Mouse (Mus musculus) midbrain, embryonic 15.5 days (tissue): Measurements from ENCODE around the gene Ahnak. TPM values are rescaled to one million over a fixed set of nuclear protein-coding genes. Genes with fewer than 3 reads are reported as not detected.
"Not testable (repeated sequence)": the region's sequence is repeated elsewhere in the genome, so short reads cannot be mapped to it uniquely, and the experiment has no call there.

Experiments used
- ATAC-seq: fragments of 200-750 bp; cut with Nextera tagmentation; replicated peaks from 2 replicates; pipeline ENCODE4 v1.8.0; 2017; ENCODE audit warnings: moderate TSS enrichment
- H3K27ac ChIP-seq: fragments of 300-500 bp; sonication (generic); 2 replicates; pipeline ENCODE4 v1.5.1; 2015; ENCODE audit warnings: mild to moderate bottlenecking, inconsistent platforms
- H3K27me3 ChIP-seq: fragments of 300-500 bp; sonication (generic); replicated peaks from 2 replicates; pipeline ENCODE4 v1.6.1; 2015; ENCODE audit warnings: inconsistent platforms
- H3K36me3 ChIP-seq: fragments of 300-500 bp; sonication (generic); replicated peaks from 2 replicates; pipeline ENCODE4 v1.6.1; 2015; ENCODE audit warnings: inconsistent platforms
- H3K4me1 ChIP-seq: fragments of 300-500 bp; sonication (generic); 2 replicates; pipeline ENCODE4 v1.6.1; 2015; ENCODE audit warnings: inconsistent platforms
- H3K4me2 ChIP-seq: fragments of 300-500 bp; sonication (generic); 2 replicates; pipeline ENCODE4 v1.6.1; 2015; ENCODE audit warnings: inconsistent platforms, mild to moderate bottlenecking, moderate library complexity
- H3K4me3 ChIP-seq: fragments of 300-500 bp; sonication (generic); 2 replicates; pipeline ENCODE4 v1.5.1; 2015; ENCODE audit warnings: mild to moderate bottlenecking, inconsistent platforms
- H3K9ac ChIP-seq: fragments of 300-500 bp; sonication (generic); 2 replicates; pipeline ENCODE4 v1.6.1; 2015; ENCODE audit warnings: mild to moderate bottlenecking, inconsistent platforms
- H3K9me3 ChIP-seq: fragments of 300-500 bp; sonication (generic); 2 replicates; pipeline ENCODE4 v1.6.1; 2016; ENCODE audit warnings: inconsistent platforms
- WGBS: fragments of 180-500 bp; shearing (Covaris S2); methylation state at CpG from one replicate; pipeline ENCODE4 v1.1.7; 2015; ENCODE audit warnings: mixed read lengths; 5-methylcytosine and 5-hydroxymethylcytosine counted together
- polyA plus RNA-seq: library from polyadenylated mRNA; unstranded; fragments of >200 nt; fragmentation: Nextera tagmentation; extraction: Ambion mirVana; gene quantifications from 2 replicates; pipeline ENCODE4 v1.2.1, GENCODE M21; 2015

Gene Ahnak
- polyA plus RNA-seq, 1 experiment from 2014 or later = 4.9 TPM

DNA sequence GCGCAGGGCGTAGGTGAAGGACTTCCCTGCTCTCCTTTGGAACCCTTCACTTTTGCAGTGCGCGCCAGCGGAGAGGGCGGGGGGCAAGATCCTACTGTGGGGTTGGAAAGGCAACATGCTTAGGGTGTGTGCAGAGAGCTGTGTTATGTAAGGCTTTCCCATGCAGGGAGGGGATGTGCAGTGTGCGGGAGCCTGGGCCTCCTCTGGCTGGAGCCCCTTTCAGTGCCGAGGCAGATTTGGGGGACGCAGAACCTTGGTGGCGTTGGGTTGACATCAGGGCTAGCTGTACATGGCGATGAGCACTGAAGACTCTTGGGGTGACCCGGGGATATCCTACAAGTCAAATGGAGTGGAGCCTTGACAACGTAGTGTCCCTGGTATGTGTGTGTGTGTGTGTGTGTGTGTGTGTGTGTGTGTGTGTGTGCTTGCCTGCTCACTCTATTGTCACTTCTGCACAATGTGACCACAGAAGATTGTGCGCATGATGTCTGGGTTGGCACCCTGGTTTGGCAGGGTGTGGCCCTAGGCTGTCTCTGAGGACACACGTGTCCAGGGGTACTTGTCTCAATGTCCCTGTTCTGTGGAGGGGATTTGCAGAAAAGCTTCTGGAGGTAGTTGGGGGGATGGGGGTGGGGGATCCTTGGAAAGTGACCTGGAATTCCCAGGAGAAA, 1.5 kb downstream of the Ahnak start:
- Histone ChIP-seq H3K36me3 (no peaks in the 10 kb centered on the region), H3K27ac (no peak overlapping the region), H3K27me3 (peaks cover 39% of the 10 kb centered on the region), H3K4me3 (peak overlapping the region; percentile 42), H3K4me2 (peak overlapping the region; percentile 73), H3K9ac (peak overlapping the region; percentile 0; the same call in 1 of the 2 replicates), H3K9me3 (no peaks in the 10 kb centered on the region), H3K4me1 (peaks cover 19% of the 10 kb centered on the region)
- WGBS = 15% methylated on average over 15 of the region's 15 CpGs
- ATAC-seq = peak; percentile 74

DNA sequence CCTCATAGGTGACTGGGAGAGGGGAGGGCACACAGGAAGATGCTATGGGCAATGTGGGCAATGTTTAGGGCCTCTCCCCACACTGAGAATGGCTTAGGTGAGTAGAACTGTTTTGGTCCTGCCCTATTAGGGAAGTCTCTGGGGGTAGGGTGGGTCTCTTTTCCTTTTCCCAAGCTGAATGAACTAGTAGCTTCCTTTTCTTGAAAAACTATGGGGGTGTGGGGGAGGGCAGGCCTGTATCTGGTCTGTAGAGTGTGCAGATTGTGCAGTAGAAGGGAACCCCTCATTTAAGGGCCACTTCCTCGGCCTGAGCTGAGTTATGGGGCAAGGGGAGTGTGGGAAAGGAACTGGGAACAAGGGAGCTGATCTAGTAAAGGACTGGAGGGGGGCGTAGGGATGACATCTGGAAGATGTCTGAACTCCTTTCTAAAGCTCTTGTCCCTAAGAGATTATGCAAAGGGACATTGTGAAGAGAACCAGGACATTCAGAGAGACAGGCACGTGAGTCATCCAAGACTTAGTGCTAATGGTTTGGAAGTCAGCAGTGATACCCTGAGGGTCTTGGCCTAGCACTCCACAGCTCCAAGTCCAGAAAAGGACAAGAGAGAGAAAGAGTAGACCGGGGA, 2.3 kb downstream of the Ahnak start:
- H3K4me3 ChIP-seq = no peak overlapping the region
- ATAC-seq = no peak
- peaks cover 39% of the 10 kb centered on the region for H3K27me3 ChIP-seq
- no peak overlapping the region for H3K27ac ChIP-seq
- H3K9ac ChIP-seq = no peak overlapping the region
- H3K4me1 ChIP-seq = peaks cover 19% of the 10 kb centered on the region
- H3K9me3 ChIP-seq = no peaks in the 10 kb centered on the region
- peak overlapping the region; percentile 0; the same call in 1 of the 2 replicates for H3K4me2 ChIP-seq
- H3K36me3 ChIP-seq = no peaks in the 10 kb centered on the region
- WGBS = 77% methylated on average over 4 of the region's 4 CpGs

DNA sequence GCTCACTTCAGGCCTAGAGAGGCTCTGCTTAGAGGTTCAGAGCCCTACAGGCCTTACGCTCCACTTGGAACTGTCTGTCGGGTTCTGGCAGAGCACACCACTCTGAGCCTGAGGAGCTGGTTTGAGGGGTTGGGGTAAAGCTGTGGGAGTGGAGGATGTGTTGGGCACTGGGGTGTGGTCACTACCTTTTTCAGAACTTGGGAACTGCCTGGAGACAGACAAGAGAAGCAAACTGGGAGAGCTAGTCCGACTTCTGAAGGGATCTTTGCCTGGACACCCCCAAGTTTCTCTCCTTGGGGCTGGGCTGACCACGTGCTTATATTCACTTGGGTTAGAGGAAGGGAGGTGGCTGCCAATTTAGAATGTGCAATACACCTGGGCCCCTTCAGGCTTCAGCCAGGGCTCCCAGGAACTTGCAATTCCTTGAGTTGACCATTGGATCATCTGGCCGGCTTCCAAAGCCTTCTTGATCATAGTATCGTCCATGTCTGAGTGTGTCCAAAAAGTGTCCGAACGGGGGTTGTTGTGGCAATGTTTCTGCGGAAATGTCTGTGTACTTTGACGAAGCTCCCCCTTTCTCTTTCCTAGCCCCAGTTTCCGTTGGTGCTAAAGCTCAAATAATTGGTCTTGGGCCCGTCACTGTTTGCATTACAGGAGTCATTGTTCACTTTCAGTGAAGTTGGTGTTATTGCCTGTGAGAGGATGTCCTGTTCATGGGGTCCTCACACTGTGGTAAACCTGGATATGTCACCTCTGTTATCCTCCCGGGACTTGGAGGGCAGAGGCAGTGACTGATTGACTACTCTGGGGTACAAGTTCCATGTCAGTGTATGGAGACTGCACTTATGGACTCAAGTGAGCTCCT, 3.0 kb downstream of the Ahnak start:
- no peak overlapping the region for H3K27ac ChIP-seq
- peaks cover 39% of the 10 kb centered on the region for H3K27me3 ChIP-seq
- H3K9ac ChIP-seq = no peak overlapping the region
- no peak overlapping the region for H3K4me2 ChIP-seq
- 83% methylated on average over 13 of the region's 13 CpGs for WGBS
- H3K36me3 ChIP-seq = no peaks in the 10 kb centered on the region
- H3K9me3 ChIP-seq = no peaks in the 10 kb centered on the region
- no peak for ATAC-seq
- H3K4me1 ChIP-seq = peaks cover 19% of the 10 kb centered on the region
- H3K4me3 ChIP-seq = no peak overlapping the region

DNA sequence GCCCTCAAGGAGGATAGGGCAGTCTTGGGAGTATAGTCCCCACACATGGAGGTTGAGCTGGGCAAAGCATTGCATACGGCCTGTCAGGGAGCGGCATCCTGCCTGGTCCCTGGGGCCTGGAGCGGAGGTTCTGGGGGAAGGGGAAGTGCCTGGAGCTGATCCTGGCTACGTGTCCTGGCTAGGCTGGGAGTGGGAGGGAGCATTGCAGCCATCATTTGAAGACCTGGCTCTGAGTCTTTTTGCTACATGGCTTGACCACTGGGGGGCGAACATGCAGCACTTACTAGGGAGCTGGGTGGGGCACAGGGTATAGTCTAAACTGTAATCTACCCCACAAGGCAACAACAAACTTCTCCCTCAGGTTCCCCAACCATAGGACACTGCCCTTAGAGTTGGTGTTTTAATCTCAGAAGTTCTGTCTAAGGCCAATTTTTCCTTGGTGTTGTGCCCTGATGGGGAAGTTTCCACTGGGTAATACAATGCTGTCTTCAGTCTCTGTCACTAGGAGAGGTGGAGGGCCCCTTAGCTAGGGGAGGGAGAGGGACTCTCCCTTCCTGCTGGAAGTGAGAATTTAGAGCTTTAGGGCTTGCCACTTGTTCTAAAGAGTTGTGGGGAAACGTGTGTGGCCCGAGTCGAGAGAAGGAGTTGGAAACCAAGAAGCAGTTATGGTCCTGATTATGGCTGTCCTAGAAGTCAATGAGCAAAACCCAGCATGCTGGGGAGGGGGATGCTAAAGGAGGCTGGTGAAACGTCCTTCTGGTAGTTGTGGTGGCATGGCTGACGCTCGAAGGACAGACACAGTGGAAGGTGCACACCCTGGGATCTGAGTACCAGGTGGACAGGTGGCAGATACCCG, 3.9 kb downstream of the Ahnak start:
- no peak overlapping the region for H3K27ac ChIP-seq
- no peak overlapping the region for H3K9ac ChIP-seq
- peaks cover 35% of the 10 kb centered on the region for H3K27me3 ChIP-seq
- peaks cover 19% of the 10 kb centered on the region for H3K4me1 ChIP-seq
- no peak for ATAC-seq
- no peaks in the 10 kb centered on the region for H3K36me3 ChIP-seq
- no peak overlapping the region for H3K4me2 ChIP-seq
- H3K4me3 ChIP-seq = no peak overlapping the region
- no peaks in the 10 kb centered on the region for H3K9me3 ChIP-seq
- WGBS = 37% methylated on average over 12 of the region's 12 CpGs

- peaks cover 29% of the 10 kb centered on the region for H3K27me3 ChIP-seq
- H3K9ac ChIP-seq = no peak overlapping the region
- ATAC-seq = no peak
- H3K27ac ChIP-seq = no peak overlapping the region
- no peaks in the 10 kb centered on the region for H3K36me3 ChIP-seq
- H3K4me3 ChIP-seq = no peak overlapping the region
- WGBS = 49% methylated on average over 2 of the region's 2 CpGs
- peaks cover 19% of the 10 kb centered on the region for H3K4me1 ChIP-seq
- H3K4me2 ChIP-seq = no peak overlapping the region
- H3K9me3 ChIP-seq = no peaks in the 10 kb centered on the region
Measured at GRCm38 (mm10) chr19:8993625-8993912, 4.5 kb downstream of the Ahnak start.

GRCm38 (mm10) chr19:8994813-8995607, 5.9 kb downstream of the Ahnak start:
- Histone ChIP-seq H3K36me3 (no peaks in the 10 kb centered on the region), H3K4me1 (peaks cover 7% of the 10 kb centered on the region), H3K4me3 (no peak overlapping the region), H3K9ac (no peak overlapping the region), H3K4me2 (no peak overlapping the region), H3K27ac (no peak overlapping the region), H3K9me3 (no peaks in the 10 kb centered on the region), H3K27me3 (peaks cover 15% of the 10 kb centered on the region)
- ATAC-seq = no peak
- 79% methylated on average over 10 of the region's 10 CpGs for WGBS

DNA sequence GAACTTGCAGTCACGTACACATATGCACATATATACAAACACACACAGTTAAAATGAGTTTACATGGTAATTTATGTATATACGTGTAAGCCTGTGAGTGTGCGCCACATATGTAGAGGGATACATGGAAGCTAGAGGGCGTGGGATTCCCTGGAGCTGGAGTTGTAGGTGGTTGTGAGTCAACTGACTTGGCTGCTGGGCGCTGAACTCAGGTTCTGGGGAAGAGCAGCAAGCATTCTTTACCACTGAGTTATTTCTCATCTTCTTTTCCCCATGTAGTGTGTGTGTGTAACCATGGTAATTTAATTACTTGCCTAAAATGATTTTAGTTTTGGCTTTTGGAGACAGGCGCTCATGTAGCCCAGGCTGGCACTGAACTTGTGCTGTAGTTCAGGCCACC, 7.5 kb downstream of the Ahnak start:
- Histone ChIP-seq H3K36me3 (no peaks in the 10 kb centered on the region), H3K4me2 (no peak overlapping the region), H3K9me3 (no peaks in the 10 kb centered on the region), H3K4me3 (no peak overlapping the region), H3K27me3 (no peaks in the 10 kb centered on the region), H3K9ac (no peak overlapping the region), H3K4me1 (no peaks in the 10 kb centered on the region), H3K27ac (no peak overlapping the region)
- WGBS = 91% methylated on average over 6 of the region's 6 CpGs
- ATAC-seq = no peak

DNA sequence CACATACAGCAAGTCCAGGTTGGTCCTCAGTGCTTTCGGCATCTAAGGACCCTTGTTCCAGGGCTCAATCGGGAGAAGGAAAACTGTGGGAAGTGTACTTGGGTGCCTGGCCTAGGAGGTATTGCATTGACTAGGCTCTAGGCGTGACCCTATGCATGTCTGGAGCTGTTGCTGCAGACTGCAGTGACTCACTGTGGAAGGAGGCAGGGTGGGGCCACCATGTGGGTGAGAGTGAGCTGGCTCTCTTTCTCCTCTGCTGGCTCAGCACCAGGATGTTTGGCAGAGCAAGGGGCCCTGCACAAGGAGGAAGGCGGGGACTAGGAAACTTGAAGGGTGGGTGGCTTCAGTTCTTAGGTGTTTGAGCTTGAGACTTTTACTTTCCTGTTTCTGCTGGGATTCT, 8.5 kb downstream of the Ahnak start:
- Histone ChIP-seq H3K9me3 (no peaks in the 10 kb centered on the region), H3K27ac (no peak overlapping the region), H3K9ac (no peak overlapping the region), H3K36me3 (no peaks in the 10 kb centered on the region), H3K4me3 (no peak overlapping the region), H3K27me3 (no peaks in the 10 kb centered on the region), H3K4me1 (no peaks in the 10 kb centered on the region), H3K4me2 (no peak overlapping the region)
- 79% methylated on average over 4 of the region's 4 CpGs for WGBS
- 0 out of 2 replicates have a peak, but pooled peaks have one; percentile 50 for ATAC-seq

GRCm38 (mm10) chr19:8998546-8998945, 9.5 kb downstream of the Ahnak start:
- H3K27ac ChIP-seq = no peak overlapping the region

GRCm38 (mm10) chr19:8999223-8999622, 10.1 kb downstream of the Ahnak start:
- ATAC-seq = no peak
- 90% methylated on average over 4 of the region's 4 CpGs for WGBS
- H3K9me3 ChIP-seq = no peaks in the 10 kb centered on the region

More at GRCm38 (mm10) chr19:8998546-8998945, 9.5 kb downstream of the Ahnak start:
- no peak overlapping the region for H3K9ac ChIP-seq
- no peak for ATAC-seq
- WGBS = 85% methylated on average over 6 of the region's 6 CpGs
- no peaks in the 10 kb centered on the region for H3K36me3 ChIP-seq
- H3K4me3 ChIP-seq = no peak overlapping the region
- H3K4me2 ChIP-seq = no peak overlapping the region
- H3K9me3 ChIP-seq = no peaks in the 10 kb centered on the region
- no peaks in the 10 kb centered on the region for H3K4me1 ChIP-seq
- no peaks in the 10 kb centered on the region for H3K27me3 ChIP-seq

DNA sequence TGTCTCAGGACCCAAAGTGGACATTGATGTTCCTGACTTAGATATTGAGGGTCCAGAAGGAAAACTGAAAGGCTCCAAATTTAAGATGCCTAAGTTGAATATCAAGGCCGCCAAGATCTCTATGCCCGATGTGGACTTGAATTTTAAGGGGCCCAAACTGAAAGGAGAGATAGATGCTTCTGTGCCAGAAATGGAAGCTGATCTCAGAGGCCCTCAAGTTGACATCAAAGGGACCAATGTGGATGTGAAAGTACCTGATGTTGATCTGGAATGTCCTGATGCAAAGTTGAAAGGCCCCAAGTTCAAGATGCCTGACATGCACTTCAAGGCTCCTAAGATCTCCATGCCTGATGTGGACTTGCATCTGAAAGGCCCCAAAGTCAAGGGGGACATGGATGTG, 17.8 kb downstream of the Ahnak start:
- H3K9me3 ChIP-seq, H3K27ac ChIP-seq, H3K4me3 ChIP-seq, H3K4me2 ChIP-seq, H3K4me1 ChIP-seq, H3K36me3 ChIP-seq, H3K27me3 ChIP-seq, ATAC-seq, H3K9ac ChIP-seq: not testable (repeated sequence)
- 93% methylated on average over 2 of the region's 2 CpGs for WGBS

More at GRCm38 (mm10) chr19:8999223-8999622, 10.1 kb downstream of the Ahnak start:
- Histone ChIP-seq H3K9ac (no peak overlapping the region), H3K4me2 (no peak overlapping the region), H3K27ac (no peak overlapping the region), H3K36me3 (no peaks in the 10 kb centered on the region), H3K4me1 (no peaks in the 10 kb centered on the region), H3K4me3 (no peak overlapping the region), H3K27me3 (no peaks in the 10 kb centered on the region)
